Mouse (Mus musculus) erythroblast, embryonic 14.5 days (primary cell): Measurements from ENCODE around the gene Zfp229. TPM values are rescaled to one million over a fixed set of nuclear protein-coding genes. Genes with fewer than 3 reads are reported as not detected.
"Not testable (repeated sequence)": the region's sequence is repeated elsewhere in the genome, so short reads cannot be mapped to it uniquely, and the experiment has no call there.

Experiments
- H3K27me3 ChIP-seq: 2 replicates; pipeline ENCODE4 v1.6.1; 2012; ENCODE audit warnings: inconsistent platforms; ENCODE audit not compliant: control insufficient read depth
- H3K36me3 ChIP-seq: 2 replicates; pipeline ENCODE4 v1.6.1; 2012; ENCODE audit warnings: mild to moderate bottlenecking, inconsistent platforms; ENCODE audit not compliant: control insufficient read depth
- H3K4me1 ChIP-seq: 2 replicates; pipeline ENCODE4 v1.6.1; 2012; ENCODE audit warnings: inconsistent platforms; ENCODE audit not compliant: control insufficient read depth
- H3K4me3 ChIP-seq: replicated peaks from 2 replicates; pipeline ENCODE3; 2012; ENCODE audit warnings: moderate library complexity, mild to moderate bottlenecking, inconsistent platforms
- H3K9me3 ChIP-seq: 2 replicates; pipeline ENCODE4 v1.6.1; 2012; ENCODE audit warnings: low read length, inconsistent platforms, mixed read lengths; ENCODE audit not compliant: control insufficient read depth
- GATA1 ChIP-seq: IDR thresholded peaks from 2 replicates; pipeline ENCODE4 v1.6.1; 2012; ENCODE audit warnings: low read length, inconsistent platforms, mixed read lengths
- TAL1 ChIP-seq: IDR thresholded peaks from 3 replicates; pipeline ENCODE4 v1.6.1; 2012; ENCODE audit warnings: low read length, inconsistent platforms, mixed read lengths
- polyA plus RNA-seq: library from polyadenylated mRNA; stranded (reverse); fragments of >175 nt; gene quantifications from 2 replicates; pipeline ENCODE4 v1.2.3, GENCODE M21; 2012

The Zfp229 gene
- 0.07 and 0.16 TPM in 2 replicates for polyA plus RNA-seq

- not testable (repeated sequence) for H3K27me3 ChIP-seq, H3K36me3 ChIP-seq, H3K4me3 ChIP-seq, H3K9me3 ChIP-seq
- peaks cover 19% of the 10 kb centered on the region for H3K4me1 ChIP-seq
These were observed at the start of gene Zfp229 for GRCm38 (mm10) chr17:21730495-21730894. Gene Zfp229 (plus strand): TSS chr17:21730795.

- H3K4me1 ChIP-seq = peaks cover 5% of the 10 kb centered on the region
- peaks cover 59% of the 10 kb centered on the region for H3K36me3 ChIP-seq
- H3K27me3 ChIP-seq = no peaks in the 10 kb centered on the region
- TF ChIP-seq GATA1 = no peak
- TF ChIP-seq TAL1 = no peak
- no peaks in the 10 kb centered on the region for H3K9me3 ChIP-seq
- no peak within 1 kb of the TSS for H3K4me3 ChIP-seq
These were observed 39.0 kb upstream of the Zfp229 start, which contains the start of gene Gm10226 for GRCm38 (mm10) chr17:21691560-21691959. Gene Gm10226 (plus strand): TSS chr17:21691860.

- Histone ChIP-seq H3K4me1 (peaks cover 5% of the 10 kb centered on the region), H3K27me3 (no peaks in the 10 kb centered on the region), H3K4me3 (no peak overlapping the region), H3K36me3 (peaks cover 46% of the 10 kb centered on the region), H3K9me3 (no peaks in the 10 kb centered on the region)
- TF ChIP-seq TAL1 (no peak), GATA1 (no peak)
These were observed 37.3 kb upstream of the Zfp229 start for GRCm38 (mm10) chr17:21693342-21693741.

GRCm38 (mm10) chr17:21696073-21696472 lies 34.5 kb upstream of the Zfp229 start:
- Histone ChIP-seq H3K27me3 (no peaks in the 10 kb centered on the region), H3K4me3 (no peak overlapping the region), H3K9me3 (no peaks in the 10 kb centered on the region), H3K4me1 (peaks cover 13% of the 10 kb centered on the region), H3K36me3 (peaks cover 19% of the 10 kb centered on the region)
- no peak for TF ChIP-seq GATA1

GRCm38 (mm10) chr17:21702281-21703240 lies 28.0 kb upstream of the Zfp229 start:
- peak overlapping the region; percentile 48 for H3K4me3 ChIP-seq
- H3K27me3 ChIP-seq = no peaks in the 10 kb centered on the region
- H3K4me1 ChIP-seq = peaks cover 61% of the 10 kb centered on the region
- H3K36me3 ChIP-seq = no peaks in the 10 kb centered on the region
- TF ChIP-seq GATA1 = peak; percentile 75
- TF ChIP-seq TAL1 = peak; percentile 84
- no peaks in the 10 kb centered on the region for H3K9me3 ChIP-seq

- Histone ChIP-seq H3K27me3 (no peaks in the 10 kb centered on the region), H3K4me1 (peaks cover 67% of the 10 kb centered on the region), H3K4me3 (no peak overlapping the region), H3K9me3 (no peaks in the 10 kb centered on the region), H3K36me3 (no peaks in the 10 kb centered on the region)
- TF ChIP-seq TAL1 (no peak), GATA1 (no peak)
These were observed 27.2 kb upstream of the Zfp229 start for GRCm38 (mm10) chr17:21703414-21703813.

- Histone ChIP-seq H3K9me3 (no peaks in the 10 kb centered on the region), H3K36me3 (peaks cover 26% of the 10 kb centered on the region), H3K4me1 (peaks cover 63% of the 10 kb centered on the region), H3K27me3 (no peaks in the 10 kb centered on the region), H3K4me3 (peak within 1 kb of the TSS; percentile 66)
- TF ChIP-seq GATA1 (no peak), TAL1 (no peak)
These were observed 23.1 kb upstream of the Zfp229 start, which contains the start of gene Zfp760 for GRCm38 (mm10) chr17:21707343-21707996. Gene Zfp760 (plus strand): TSS chr17:21707741.

- Histone ChIP-seq H3K4me3 (peak overlapping the region; percentile 66), H3K9me3 (no peaks in the 10 kb centered on the region), H3K36me3 (peaks cover 33% of the 10 kb centered on the region), H3K27me3 (no peaks in the 10 kb centered on the region), H3K4me1 (peaks cover 53% of the 10 kb centered on the region)
- TF ChIP-seq TAL1 = no peak
- no peak for TF ChIP-seq GATA1
These were observed 22.2 kb upstream of the Zfp229 start for GRCm38 (mm10) chr17:21708401-21708800.

- Histone ChIP-seq H3K4me3 (peak overlapping the region; percentile 85), H3K4me1 (peaks cover 19% of the 10 kb centered on the region), H3K27me3 (no peaks in the 10 kb centered on the region), H3K36me3 (peaks cover 6% of the 10 kb centered on the region), H3K9me3 (no peaks in the 10 kb centered on the region)
- TF ChIP-seq TAL1 (no peak), GATA1 (no peak)
These were observed 2.5 kb downstream of the Zfp229 start for GRCm38 (mm10) chr17:21733049-21733448.
